Mouse (Mus musculus) neural tube, embryonic 10.5 days (tissue): ENCODE data around the gene Akr1e1.
A peak's percentile ranks its signal among the peaks of the same experiment; 100 is the strongest.
"Not testable (repeated sequence)": the region's sequence is repeated elsewhere in the genome, so short reads cannot be mapped to it uniquely, and the experiment has no call there.

Experiments used
- DNase-seq: peaks from one replicate; pipeline ENCODE4 v3.0.0-alpha.2; 2017; ENCODE audit warnings: low spot score; ENCODE audit errors: extremely low spot score

Akr1e1 gene

GRCm38 (mm10) chr13:4608961-4609409, at the start of gene Akr1e1:
TSS of gene Akr1e1 (minus strand) at chr13:4609174.
- peak; percentile 78 for DNase-seq

GRCm38 (mm10) chr13:4658346-4658745, 49.4 kb upstream of the Akr1e1 start:
- DNase-seq: no peak

GRCm38 (mm10) chr13:4656277-4657146, 47.5 kb upstream of the Akr1e1 start:
- DNase-seq: no peak

GRCm38 (mm10) chr13:4650190-4650589, 41.2 kb upstream of the Akr1e1 start:
- no peak for DNase-seq

GRCm38 (mm10) chr13:4645248-4645647, 36.3 kb upstream of the Akr1e1 start:
- no peak for DNase-seq

- no peak for DNase-seq
Observed at GRCm38 (mm10) chr13:4610902-4611301, 1.9 kb upstream of the Akr1e1 start.

- no peak for DNase-seq
Observed at GRCm38 (mm10) chr13:4608530-4608929, 444 bp downstream of the Akr1e1 start.

- DNase-seq: no peak
Observed at GRCm38 (mm10) chr13:4606821-4607220, 2.2 kb downstream of the Akr1e1 start.

GRCm38 (mm10) chr13:4603431-4603830, 5.5 kb downstream of the Akr1e1 start:
- DNase-seq: not testable (repeated sequence)

GRCm38 (mm10) chr13:4576921-4577320, 32.1 kb downstream of the Akr1e1 start:
- DNase-seq: no peak

- DNase-seq: no peak
Observed at GRCm38 (mm10) chr13:4573871-4574270, 35.1 kb downstream of the Akr1e1 start, which contains the start of gene Akr1c21. TSS of gene Akr1c21 (plus strand) at chr13:4574075.

- no peak for DNase-seq
Observed at GRCm38 (mm10) chr13:4565996-4566395, 43.0 kb downstream of the Akr1e1 start.

- DNase-seq: no peak
Observed at GRCm38 (mm10) chr13:4560500-4560899, 48.5 kb downstream of the Akr1e1 start.

- DNase-seq: no peak
Observed at GRCm38 (mm10) chr13:4559143-4559542, 49.8 kb downstream of the Akr1e1 start.
